ENCODE assay signal across 17 mouse cellular contexts in the genomic region with DNA sequence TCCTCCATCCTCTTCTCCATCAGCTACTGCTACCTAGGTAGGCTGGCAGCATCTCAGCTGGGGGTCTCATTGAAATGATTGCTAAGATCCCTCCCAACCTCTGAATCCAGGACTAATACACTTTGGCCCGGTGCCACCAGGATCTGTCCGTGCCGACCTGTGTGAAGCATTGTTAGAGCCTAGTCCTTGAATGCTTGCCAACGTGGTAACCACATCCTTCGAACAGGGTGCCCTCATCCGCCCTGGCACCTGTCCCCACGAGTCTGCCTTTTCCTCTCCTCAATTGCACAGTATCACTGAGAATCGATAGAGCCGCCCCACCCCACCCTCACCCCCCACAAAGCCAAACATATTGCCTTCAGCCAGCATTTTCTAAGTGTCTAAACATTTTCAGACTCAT. TPM values are rescaled to one million over a fixed set of nuclear protein-coding genes. Genes with fewer than 3 reads are reported as not detected.
A peak's percentile ranks its signal among the peaks of the same experiment; 100 is the strongest.
DNase-seq lines count a peak whose midpoint lies in the region; ATAC-seq lines count a peak whose summit lies in the region.
"Had no signal": no experiment of that assay in that cellular context is flagged by ENCODE, and none has a peak within 500 bp of the region (broad histone marks: within the 10 kb centered on the region; RNA-seq: fewer than 3 reads in every experiment).

No protein-coding gene starts in this region.

- no peak overlapping the region for H3K27ac ChIP-seq in neural tube, embryonic 15.5 days (replicated peaks)
- no peak overlapping the region for H3K27ac ChIP-seq in forebrain, embryonic 10.5 days
- H3K27ac ChIP-seq: hindbrain, postnatal 0 days had no signal

- H3K4me3 ChIP-seq in neural tube, embryonic 15.5 days (replicated peaks) = no peak overlapping the region
- H3K4me3 ChIP-seq in forebrain, embryonic 10.5 days = no peak overlapping the region

- H3K36me3 ChIP-seq in neural tube, embryonic 15.5 days = no peaks in the 10 kb centered on the region
- no peaks in the 10 kb centered on the region for H3K36me3 ChIP-seq in forebrain, embryonic 10.5 days (replicated peaks)

- H3K4me1 ChIP-seq in neural tube, embryonic 15.5 days = no peaks in the 10 kb centered on the region
- no peaks in the 10 kb centered on the region; the same call in 1 of the 2 replicates for H3K4me1 ChIP-seq in forebrain, embryonic 10.5 days

- H3K27me3 ChIP-seq in neural tube, embryonic 15.5 days (replicated peaks) = 0 out of 2 replicates have a peak, but pooled peaks cover 8% of the 10 kb centered on the region
- H3K27me3 ChIP-seq in forebrain, embryonic 10.5 days (ENCODE audit: poor library complexity, severe bottlenecking) = peaks cover 88% of the 10 kb centered on the region

- H3K4me2 ChIP-seq in neural tube, embryonic 15.5 days = no peak overlapping the region
- H3K4me2 ChIP-seq: liver, embryonic 11.5 days had no signal

- H3K9me3 ChIP-seq in neural tube, embryonic 15.5 days (replicated peaks) = no peaks in the 10 kb centered on the region
- no peaks in the 10 kb centered on the region for H3K9me3 ChIP-seq in forebrain, embryonic 10.5 days

- H3K9ac ChIP-seq in neural tube, embryonic 15.5 days (replicated peaks) = no peak overlapping the region

- 78% methylated on average over 9 of the region's 9 CpGs for WGBS in neural tube, embryonic 15.5 days
- 90% methylated on average over 9 of the region's 9 CpGs for WGBS in forebrain, embryonic 10.5 days

- DNase-seq in adrenal gland, adult 2 months = peak; percentile 22
- DNase-seq in adrenal gland, adult 18-20 months (ENCODE audit: low spot score in 2 of 2) = no peak
- DNase-seq in neural tube, embryonic 10.5 days (ENCODE audit: extremely low spot score, low spot score) = peak; percentile 1
- peak; percentile 9 for DNase-seq in thymus, postnatal 0 days (ENCODE audit: low spot score)
- no peak for DNase-seq in forebrain, embryonic 10.5 days (ENCODE audit: extremely low spot score, low spot score)
- no peak for DNase-seq in heart, postnatal 14 days
- DNase-seq: gastrocnemius, postnatal 36 days had no signal

- no peak for ATAC-seq in neural tube, embryonic 15.5 days (ENCODE audit: low FRiP score)
- peak; percentile 54 for ATAC-seq in common myeloid progenitor, adult 5-6 weeks (replicated peaks; ENCODE audit: low read depth, poor library complexity, severe bottlenecking)
- ATAC-seq: hindbrain, postnatal 0 days; midbrain, embryonic 16.5 days had no signal

- intact Hi-C loops in heart, postnatal 14 days (cut with DNase I) = no loop called here

RNA-seq across cellular contexts. Expression of gene Cldn2, which starts 2.8 kb away (rescaled TPM):
- total RNA-seq in adrenal gland, adult 2 months (2021) = under 1 TPM; 0.12 to 0.21 TPM
- polyA plus RNA-seq in adrenal gland, adult 2 months (2012; rRNA removed) = not detected in 2 replicates
- total RNA-seq in adrenal gland, adult 18-20 months (2021) = under 1 TPM in 1 of 2 experiments, not detected in 1; 0.66 TPM
- 0.27 and 1.9 TPM in 2 replicates for polyA plus RNA-seq in neural tube, embryonic 15.5 days (2015; fragmentation: Nextera tagmentation; extraction: Ambion mirVana)
- total RNA-seq in common myeloid progenitor, adult 5-6 weeks (2017) = not detected in 2 replicates
- 0.53 and 0.71 TPM in 2 replicates for polyA plus RNA-seq in thymus, postnatal 0 days (2015; fragmentation: Nextera tagmentation; extraction: Ambion mirVana)
- polyA plus RNA-seq in forebrain, embryonic 10.5 days (2016; fragmentation: Nextera tagmentation; extraction: Ambion mirVana) = 0.25 TPM in 1 of 2 replicates, not detected in the other
- total RNA-seq in heart, postnatal 14 days (2021) = not detected
- total RNA-seq: gastrocnemius, postnatal 36 days; MEL had no signal
- polyA plus RNA-seq: heart, embryonic 14.5 days had no signal

RNA-seq across cellular contexts. Expression of gene Ripply1, which starts 15.7 kb away (rescaled TPM):
- not detected for total RNA-seq in adrenal gland, adult 2 months (2021)
- polyA plus RNA-seq in adrenal gland, adult 2 months (2012; rRNA removed) = not detected in 2 replicates
- total RNA-seq in adrenal gland, adult 18-20 months (2021) = not detected
- polyA plus RNA-seq in neural tube, embryonic 15.5 days (2015; fragmentation: Nextera tagmentation; extraction: Ambion mirVana) = 0.19 and 0.23 TPM in 2 replicates
- not detected in 2 replicates for total RNA-seq in common myeloid progenitor, adult 5-6 weeks (2017)
- polyA plus RNA-seq in thymus, postnatal 0 days (2015; fragmentation: Nextera tagmentation; extraction: Ambion mirVana) = not detected in 2 replicates
- 0.24 TPM in 1 of 2 replicates, not detected in the other for polyA plus RNA-seq in forebrain, embryonic 10.5 days (2016; fragmentation: Nextera tagmentation; extraction: Ambion mirVana)
- total RNA-seq in heart, postnatal 14 days (2021) = not detected
- total RNA-seq: gastrocnemius, postnatal 36 days; hindbrain, postnatal 0 days; layer of hippocampus, adult 8-10 months; left cerebral cortex, postnatal 25 days; MEL had no signal
- polyA plus RNA-seq: heart, embryonic 14.5 days; hindbrain, postnatal 0 days; liver, embryonic 11.5 days; small intestine, adult 2 months had no signal

Comparison
In these comparisons a context has a peak if more than half of its experiments do, and no peak if none do; other contexts are left out.
1. DNase-seq: peak in adrenal gland, adult 2 months (single experiment), neural tube, embryonic 10.5 days (single experiment) and thymus, postnatal 0 days (single experiment); none in adrenal gland, adult 18-20 months (0 of 2), forebrain, embryonic 10.5 days (single experiment) and heart, postnatal 14 days (0 of 2).